Mouse (Mus musculus) neural tube, embryonic 15.5 days (tissue): ENCODE results near the gene Mcm7. TPM values are rescaled to one million over a fixed set of nuclear protein-coding genes. Genes with fewer than 3 reads are reported as not detected.
"Not testable (repeated sequence)": the region's sequence is repeated elsewhere in the genome, so short reads cannot be mapped to it uniquely, and the experiment has no call there.

ENCODE experiments used
- ATAC-seq: fragments of 200-750 bp; cut with Nextera tagmentation; 2 replicates; pipeline ENCODE4 v1.8.0; 2017; ENCODE audit warnings: mild to moderate bottlenecking, moderate TSS enrichment, moderate library complexity; ENCODE audit not compliant: low FRiP score
- H3K27ac ChIP-seq: fragments of 300-500 bp; sonication (generic); replicated peaks from 2 replicates; pipeline ENCODE4 v1.5.1; 2015; ENCODE audit warnings: mild to moderate bottlenecking, inconsistent platforms
- H3K27me3 ChIP-seq: fragments of 300-500 bp; sonication (generic); replicated peaks from 2 replicates; pipeline ENCODE4 v1.6.1; 2015; ENCODE audit warnings: inconsistent platforms
- H3K36me3 ChIP-seq: fragments of 300-500 bp; sonication (generic); 2 replicates; pipeline ENCODE4 v1.6.1; 2015; ENCODE audit warnings: inconsistent platforms
- H3K4me1 ChIP-seq: fragments of 300-500 bp; sonication (generic); 2 replicates; pipeline ENCODE4 v1.6.1; 2015; ENCODE audit warnings: inconsistent platforms
- H3K4me2 ChIP-seq: fragments of 300-500 bp; sonication (generic); 2 replicates; pipeline ENCODE4 v1.6.1; 2015; ENCODE audit warnings: inconsistent platforms, mild to moderate bottlenecking, moderate library complexity
- H3K4me3 ChIP-seq: fragments of 300-500 bp; sonication (generic); replicated peaks from 2 replicates; pipeline ENCODE4 v1.5.1; 2015; ENCODE audit warnings: mild to moderate bottlenecking, inconsistent platforms
- H3K9ac ChIP-seq: fragments of 300-500 bp; sonication (generic); replicated peaks from 2 replicates; pipeline ENCODE4 v1.6.1; 2015; ENCODE audit warnings: mild to moderate bottlenecking, inconsistent platforms
- H3K9me3 ChIP-seq: fragments of 300-500 bp; sonication (generic); replicated peaks from 2 replicates; pipeline ENCODE4 v1.6.1; 2016; ENCODE audit warnings: inconsistent platforms
- WGBS: fragments of 180-500 bp; shearing (Covaris S2); methylation state at CpG from one replicate; pipeline ENCODE4 v1.1.7; 2015; ENCODE audit warnings: mixed read lengths; 5-methylcytosine and 5-hydroxymethylcytosine counted together
- polyA plus RNA-seq: library from polyadenylated mRNA; unstranded; fragments of >200 nt; fragmentation: Nextera tagmentation; extraction: Ambion mirVana; gene quantifications from 2 replicates; pipeline ENCODE4 v1.2.1, GENCODE M21; 2015

Gene Mcm7
- 62.9 and 99.9 TPM in 2 replicates for polyA plus RNA-seq

DNA sequence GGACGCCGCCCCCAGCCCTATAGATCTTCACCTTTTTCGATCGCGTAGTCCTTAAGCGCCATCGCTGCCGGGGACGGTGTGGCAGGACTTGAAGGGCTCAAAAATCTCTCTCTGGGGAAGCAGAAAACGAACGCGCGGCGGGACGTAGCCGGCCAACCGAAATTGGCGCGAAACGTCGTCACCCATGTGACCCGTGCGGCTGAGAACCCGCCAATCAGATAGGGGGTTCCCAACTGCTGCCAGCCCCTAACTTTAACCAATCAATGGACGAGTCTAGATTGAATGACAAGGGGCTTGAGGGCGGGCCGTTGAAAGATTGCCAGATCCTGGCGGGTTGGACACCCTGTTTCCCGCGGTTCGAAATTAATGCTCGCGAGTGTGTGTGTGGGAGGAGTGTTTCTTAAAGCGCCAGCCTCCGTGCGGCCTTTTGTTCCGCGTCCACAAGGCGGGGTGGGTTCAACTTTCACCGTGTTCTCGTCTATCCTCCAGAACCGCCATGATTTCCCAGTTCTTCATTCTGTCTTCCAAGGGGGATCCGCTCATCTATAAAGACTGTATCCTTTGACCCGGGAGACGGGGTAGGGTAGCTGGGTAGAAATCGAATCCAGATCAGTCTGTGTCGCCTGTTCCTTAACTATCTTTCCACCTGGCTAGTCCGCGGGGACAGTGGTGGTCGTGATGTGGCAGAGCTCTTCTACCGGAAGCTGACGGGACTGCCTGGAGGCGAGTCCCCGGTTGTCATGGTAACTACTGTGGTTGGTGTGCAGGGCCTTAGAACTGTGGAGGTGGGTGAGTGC, at the start of gene Mcm7, which contains the start of gene Ap4m1:
Gene Mcm7 (minus strand): TSS at position 728 of the 797 bp plus-strand sequence.
Gene Ap4m1 (plus strand): TSS at position 308 of the 797 bp plus-strand sequence.
- Histone ChIP-seq H3K9me3 (no peaks in the 10 kb centered on the region), H3K27me3 (no peaks in the 10 kb centered on the region), H3K4me3 (peak within 1 kb of the TSS; percentile 76), H3K9ac (peak within 1 kb of the TSS; percentile 60), H3K4me2 (peak within 1 kb of the TSS; percentile 94), H3K27ac (peak within 1 kb of the TSS; percentile 92), H3K4me1 (peaks cover 38% of the 10 kb centered on the region), H3K36me3 (peaks cover 44% of the 10 kb centered on the region)
- peak; percentile 96 for ATAC-seq
- WGBS, result under 1% methylated on average over 54 of the region's 54 CpGs

- no peaks in the 10 kb centered on the region for H3K36me3 ChIP-seq
Measured at GRCm38 (mm10) chr5:138219864-138220263, 47.6 kb upstream of the Mcm7 start.

DNA sequence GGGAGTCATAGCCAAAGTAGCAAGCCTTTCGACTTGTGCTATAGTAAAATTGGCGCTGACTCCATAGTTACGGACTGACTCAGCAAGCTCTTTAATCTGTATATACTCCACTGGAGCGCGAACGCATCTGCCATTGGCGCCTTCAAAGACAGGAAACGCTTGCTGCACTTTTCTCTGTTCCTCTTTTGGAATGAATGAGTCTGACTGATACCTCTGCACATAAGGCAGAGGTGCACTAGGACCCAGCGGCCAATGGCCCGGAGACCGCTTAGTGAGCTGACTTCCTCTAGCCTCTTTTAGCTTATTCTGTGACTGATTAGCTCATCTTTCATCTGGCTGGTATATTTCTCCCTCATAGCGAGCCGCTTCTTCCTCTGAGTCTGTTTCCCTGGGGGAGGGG, 44.4 kb upstream of the Mcm7 start:
- not testable (repeated sequence) for H3K4me3 ChIP-seq, H3K9ac ChIP-seq, H3K27me3 ChIP-seq, H3K27ac ChIP-seq, H3K4me1 ChIP-seq, ATAC-seq, H3K4me2 ChIP-seq, H3K9me3 ChIP-seq, H3K36me3 ChIP-seq
- 95% methylated on average over 13 of the region's 13 CpGs for WGBS

More at GRCm38 (mm10) chr5:138219864-138220263, 47.6 kb upstream of the Mcm7 start:
- H3K4me3 ChIP-seq, result no peak overlapping the region
- H3K27me3 ChIP-seq, result no peaks in the 10 kb centered on the region
- ATAC-seq, result no peak
- H3K4me2 ChIP-seq, result no peak overlapping the region
- no peak overlapping the region for H3K27ac ChIP-seq
- H3K4me1 ChIP-seq, result no peaks in the 10 kb centered on the region
- WGBS, result 76% methylated on average over 2 of the region's 2 CpGs
- H3K9ac ChIP-seq, result no peak overlapping the region
- no peaks in the 10 kb centered on the region for H3K9me3 ChIP-seq

GRCm38 (mm10) chr5:138207873-138208272, 35.7 kb upstream of the Mcm7 start:
- WGBS, result 86% methylated on average over 4 of the region's 4 CpGs
- ATAC-seq, result no peak

GRCm38 (mm10) chr5:138207253-138207652, 35.0 kb upstream of the Mcm7 start:
- H3K9ac ChIP-seq, result no peak overlapping the region
- WGBS, result 85% methylated on average over 1 of the region's 1 CpGs
- no peak for ATAC-seq
- no peaks in the 10 kb centered on the region for H3K36me3 ChIP-seq
- 0 out of 2 replicates have a peak, but pooled peaks cover 2% of the 10 kb centered on the region for H3K9me3 ChIP-seq
- H3K4me2 ChIP-seq, result no peak overlapping the region
- H3K4me1 ChIP-seq, result no peaks in the 10 kb centered on the region
- no peak overlapping the region for H3K4me3 ChIP-seq
- H3K27me3 ChIP-seq, result no peaks in the 10 kb centered on the region
- no peak overlapping the region for H3K27ac ChIP-seq

More at GRCm38 (mm10) chr5:138207873-138208272, 35.7 kb upstream of the Mcm7 start:
- H3K36me3 ChIP-seq, result no peaks in the 10 kb centered on the region
- H3K27ac ChIP-seq, result no peak overlapping the region
- no peaks in the 10 kb centered on the region for H3K4me1 ChIP-seq
- H3K9ac ChIP-seq, result no peak overlapping the region
- H3K9me3 ChIP-seq, result 0 out of 2 replicates have a peak, but pooled peaks cover 2% of the 10 kb centered on the region
- no peak overlapping the region for H3K4me2 ChIP-seq
- no peaks in the 10 kb centered on the region for H3K27me3 ChIP-seq
- no peak overlapping the region for H3K4me3 ChIP-seq

- Histone ChIP-seq H3K27ac (no peak overlapping the region), H3K9ac (no peak overlapping the region), H3K4me1 (no peaks in the 10 kb centered on the region), H3K27me3 (no peaks in the 10 kb centered on the region), H3K4me3 (no peak overlapping the region), H3K36me3 (no peaks in the 10 kb centered on the region), H3K4me2 (no peak overlapping the region), H3K9me3 (no peaks in the 10 kb centered on the region)
- WGBS, result 90% methylated on average over 3 of the region's 3 CpGs
- ATAC-seq, result no peak
Measured at GRCm38 (mm10) chr5:138202086-138202485, 29.9 kb upstream of the Mcm7 start.

GRCm38 (mm10) chr5:138199576-138199975, 27.4 kb upstream of the Mcm7 start:
- Histone ChIP-seq H3K4me1 (peaks cover 11% of the 10 kb centered on the region), H3K9ac (no peak overlapping the region), H3K9me3 (no peaks in the 10 kb centered on the region), H3K27me3 (no peaks in the 10 kb centered on the region), H3K27ac (no peak overlapping the region), H3K4me3 (no peak overlapping the region), H3K36me3 (no peaks in the 10 kb centered on the region), H3K4me2 (no peak overlapping the region)
- no peak for ATAC-seq
- 6% methylated on average over 1 of the region's 1 CpGs for WGBS

DNA sequence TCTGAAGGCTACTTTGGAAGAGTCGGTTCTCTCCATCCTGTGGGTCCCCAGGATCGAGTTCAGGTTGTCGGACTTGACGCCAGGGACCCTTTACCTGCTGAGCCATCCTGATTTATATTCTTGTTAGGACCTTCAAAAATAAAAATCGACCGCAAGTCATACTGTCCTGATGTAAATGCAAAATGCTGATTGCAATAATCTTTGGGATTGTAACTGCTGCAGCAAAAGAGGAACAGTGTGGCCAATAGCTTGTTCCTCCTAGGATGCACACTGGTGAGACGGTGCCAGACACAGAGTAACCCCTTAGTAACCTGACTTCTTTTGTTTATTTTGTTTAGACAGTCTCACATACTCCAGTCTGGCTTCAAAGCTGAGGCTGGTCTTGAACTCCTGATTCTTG, 23.2 kb upstream of the Mcm7 start:
- H3K9me3 ChIP-seq, result no peaks in the 10 kb centered on the region
- H3K27me3 ChIP-seq, result no peaks in the 10 kb centered on the region
- H3K4me1 ChIP-seq, result peaks cover 20% of the 10 kb centered on the region
- H3K4me2 ChIP-seq, result peak overlapping the region; percentile 95
- H3K4me3 ChIP-seq, result peak overlapping the region; percentile 81
- no peak for ATAC-seq
- H3K9ac ChIP-seq, result no peak overlapping the region; the same call in 1 of the 2 replicates
- peaks cover 12% of the 10 kb centered on the region; the same call in 1 of the 2 replicates for H3K36me3 ChIP-seq
- 76% methylated on average over 7 of the region's 7 CpGs for WGBS
- peak overlapping the region; percentile 95; the same call in 1 of the 2 replicates for H3K27ac ChIP-seq

GRCm38 (mm10) chr5:138194755-138195345, 22.6 kb upstream of the Mcm7 start:
- H3K27me3 ChIP-seq, result no peaks in the 10 kb centered on the region
- H3K4me2 ChIP-seq, result peak overlapping the region; percentile 95
- peak overlapping the region; percentile 90 for H3K9ac ChIP-seq
- H3K36me3 ChIP-seq, result peaks cover 17% of the 10 kb centered on the region
- peak overlapping the region; percentile 95 for H3K27ac ChIP-seq
- ATAC-seq, result peak; percentile 76
- H3K9me3 ChIP-seq, result no peaks in the 10 kb centered on the region
- H3K4me1 ChIP-seq, result peaks cover 20% of the 10 kb centered on the region
- peak overlapping the region; percentile 81 for H3K4me3 ChIP-seq
- under 1% methylated on average over 29 of the region's 29 CpGs for WGBS

- WGBS, result 7% methylated on average over 54 of the region's 54 CpGs
- Histone ChIP-seq H3K9me3 (no peaks in the 10 kb centered on the region), H3K4me2 (peak within 1 kb of the TSS; percentile 95), H3K36me3 (peaks cover 20% of the 10 kb centered on the region), H3K4me3 (peak within 1 kb of the TSS; percentile 81), H3K27ac (peak within 1 kb of the TSS; percentile 95), H3K9ac (peak within 1 kb of the TSS; percentile 90), H3K27me3 (no peaks in the 10 kb centered on the region), H3K4me1 (peaks cover 20% of the 10 kb centered on the region)
- peak; percentile 82 for ATAC-seq
Measured at GRCm38 (mm10) chr5:138193771-138194727, 21.8 kb upstream of the Mcm7 start, which contains the start of gene Mblac1. TSS of gene Mblac1 (plus strand) at chr5:138194314.
